Mouse (Mus musculus) adrenal gland, postnatal 10 days (tissue): ENCODE measurements around the gene Gm13212. TPM values are rescaled to one million over a fixed set of nuclear protein-coding genes. Genes with fewer than 3 reads are reported as not detected.
"Not testable (repeated sequence)": the region's sequence is repeated elsewhere in the genome, so short reads cannot be mapped to it uniquely, and the experiment has no call there.

Experiments used
- DNase-seq: peaks from one replicate; pipeline ENCODE4 v3.0.0; 2021; ENCODE audit warnings: mixed read lengths
- long read RNA-seq, 2 experiments: library from polyadenylated mRNA; stranded (forward); transcript quantifications; one replicate each; pipeline ENCODE4 v2.0.0; 2021
- total RNA-seq, 2 experiments: library from RNA; stranded (reverse); gene quantifications; 2 replicates each; pipeline ENCODE4 v1.2.3; 2021

Gm13212 gene
- total RNA-seq = 1 to 10 TPM; 2.2 to 3.4 TPM
- long read RNA-seq, experiment 1, partial matches to known transcripts = 0 of 8 reads
- long read RNA-seq, experiment 1, other reads (novel, unspliced or antisense) = 8 of 8 reads
- long read RNA-seq, experiment 2, partial matches to known transcripts = 0 of 9 reads
- long read RNA-seq, experiment 2, other reads (novel, unspliced or antisense) = 9 of 9 reads

DNA sequence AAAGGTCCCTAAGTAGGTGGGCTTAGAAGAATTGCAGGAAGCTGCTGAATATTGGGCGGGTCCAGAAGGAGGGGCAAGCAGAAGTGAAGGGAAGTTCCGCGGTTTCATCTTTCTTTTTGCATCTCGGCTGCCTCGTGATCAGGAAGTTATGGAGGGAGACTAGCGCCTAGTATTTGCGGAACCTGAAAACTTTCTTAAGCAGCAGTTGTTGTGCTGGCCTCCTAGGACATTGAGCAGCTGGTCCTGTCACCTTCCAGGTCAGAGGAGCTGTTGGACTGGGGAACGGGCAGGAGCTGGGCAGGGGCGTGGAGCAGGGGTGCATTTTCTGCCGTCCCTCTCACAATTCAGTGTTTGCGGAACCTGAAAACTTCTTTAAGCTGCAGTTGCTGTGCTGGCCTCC lies at the start of gene Gm13212:
Gene Gm13212, plus strand, starts transcription at position 89 of the 400 bp plus-strand sequence.
- DNase-seq = peak; percentile 22

DNA sequence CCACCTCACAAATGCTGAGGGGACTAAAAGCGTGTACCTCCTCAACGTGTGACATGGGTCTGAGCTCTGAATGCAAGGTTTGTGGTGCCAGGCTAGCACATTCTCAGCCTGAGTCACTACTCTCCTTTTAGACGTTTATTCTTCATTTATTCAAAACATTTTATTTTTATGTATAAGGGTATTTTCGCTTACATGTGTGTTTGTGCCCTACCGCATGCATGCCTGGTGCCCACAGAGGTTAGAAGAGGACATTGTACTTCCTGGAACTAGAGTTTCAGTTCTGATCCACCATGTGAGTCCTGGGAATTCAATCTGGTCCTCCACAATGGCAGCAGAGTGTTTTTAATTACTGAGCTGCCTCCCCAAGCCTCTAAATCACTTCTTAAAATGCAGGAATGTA lies 41.1 kb upstream of the Gm13212 start:
- DNase-seq = not testable (repeated sequence)

DNA sequence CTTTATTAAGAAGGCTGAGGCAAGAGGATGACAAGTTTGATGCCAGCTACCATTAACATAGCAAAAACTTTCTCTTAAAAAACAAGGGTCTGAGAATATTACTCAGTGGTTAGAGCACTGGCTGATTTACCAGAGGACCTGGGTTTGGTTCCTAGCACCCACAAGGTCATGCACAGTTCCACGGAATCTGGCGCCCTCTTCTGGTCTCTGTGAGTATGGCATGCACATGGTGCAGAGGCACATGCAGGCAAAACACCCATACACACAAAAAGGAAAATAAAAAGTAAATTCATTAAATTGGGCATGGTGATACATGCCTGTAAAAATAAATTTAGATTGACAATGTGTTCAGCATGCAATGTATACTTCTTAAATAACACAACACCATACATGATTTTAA lies 39.9 kb upstream of the Gm13212 start:
- DNase-seq = not testable (repeated sequence)

DNA sequence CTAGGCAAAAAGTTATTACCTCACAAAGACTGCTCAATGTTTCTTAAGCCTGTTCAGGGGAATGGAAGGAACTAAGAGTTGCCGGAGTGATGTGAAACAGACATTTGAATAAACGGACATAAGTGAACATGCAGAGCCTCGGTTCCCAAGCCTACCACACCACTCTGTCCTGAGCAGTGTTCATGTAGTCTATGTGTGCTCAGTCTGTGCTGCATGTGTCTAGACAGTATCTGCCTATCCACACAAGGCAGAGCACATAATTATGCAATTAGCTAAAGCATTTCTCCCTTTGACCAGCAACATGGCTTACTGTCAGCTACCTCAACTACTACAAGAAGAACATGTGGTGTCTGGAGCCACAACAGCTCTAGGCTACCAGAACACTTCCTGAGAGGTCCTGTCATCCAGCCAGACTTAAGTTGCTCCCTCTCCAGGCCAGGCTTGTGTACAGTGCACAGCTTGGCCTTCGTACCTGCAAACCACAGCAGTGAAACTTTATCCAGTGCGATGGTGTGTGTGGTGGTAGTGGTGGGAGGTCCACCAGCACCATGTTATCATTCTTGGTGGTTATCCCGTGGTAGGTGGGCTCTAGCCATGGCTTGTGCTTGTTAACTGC lies 39.1 kb upstream of the Gm13212 start:
- not testable (repeated sequence) for DNase-seq

DNA sequence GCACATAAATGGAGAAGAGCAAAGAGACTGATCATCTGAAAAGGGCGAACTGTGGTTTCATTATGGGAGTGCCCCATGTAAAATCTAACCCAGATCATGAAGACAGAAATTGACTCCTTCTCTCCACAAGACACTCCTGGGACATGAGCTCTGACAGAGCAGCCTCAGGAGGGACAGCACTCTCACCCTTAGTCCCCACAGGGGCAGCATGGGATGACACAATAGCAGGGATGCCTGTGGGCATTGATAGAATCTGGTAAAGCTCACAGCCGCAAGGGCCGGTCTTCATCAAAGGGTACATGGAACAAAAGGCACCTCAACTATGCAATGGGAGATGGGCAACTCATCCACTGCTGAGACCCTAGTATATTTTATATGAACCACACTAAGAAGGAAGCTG lies 38.5 kb upstream of the Gm13212 start:
- not testable (repeated sequence) for DNase-seq

DNA sequence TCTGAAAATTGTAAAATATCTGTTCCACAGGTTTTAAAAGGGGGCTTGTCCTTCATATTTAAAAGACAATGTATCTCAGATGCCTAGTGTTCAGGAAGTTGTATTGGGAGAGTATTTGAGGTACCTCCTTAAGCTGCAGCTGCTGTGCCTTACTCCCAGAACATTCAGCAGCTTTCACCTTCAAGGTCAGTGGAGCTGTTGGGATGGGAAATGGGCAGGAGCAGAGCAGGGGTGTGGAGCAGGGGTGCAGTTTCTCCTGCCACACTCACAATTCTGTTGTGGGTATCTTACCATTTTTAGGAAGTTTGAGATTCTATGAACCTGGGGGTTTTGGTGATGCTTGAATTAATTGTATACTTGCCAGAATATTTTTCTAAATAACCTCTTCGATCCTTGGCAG lies 28.3 kb upstream of the Gm13212 start:
- no peak for DNase-seq

DNA sequence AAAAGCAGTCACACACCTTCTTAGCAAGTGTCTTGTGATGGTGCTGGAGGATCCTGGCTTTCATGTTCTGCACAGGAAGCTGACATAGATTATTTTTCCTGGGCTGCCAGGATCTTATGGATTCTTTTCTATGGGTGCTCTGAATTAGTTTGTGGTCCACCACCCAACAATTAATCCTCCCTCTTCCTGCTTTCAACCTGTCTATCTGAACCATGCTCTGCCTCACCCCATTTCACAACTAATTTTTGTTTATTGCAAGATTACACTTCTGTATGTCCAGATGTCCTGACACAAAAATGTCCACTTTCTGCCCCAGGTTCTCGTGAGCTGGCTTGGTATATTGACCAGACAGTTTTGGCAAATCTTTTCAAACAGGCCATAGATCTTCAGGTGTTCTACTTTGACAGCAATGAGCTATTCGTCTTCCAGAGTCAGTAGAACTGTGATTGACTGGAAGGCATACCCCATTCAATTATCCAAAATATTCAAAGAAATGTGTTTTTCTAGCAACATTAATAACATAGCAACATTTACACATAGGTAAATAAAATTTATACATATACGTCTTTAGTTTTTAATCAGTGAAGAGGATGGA lies 25.4 kb upstream of the Gm13212 start:
- no peak for DNase-seq

DNA sequence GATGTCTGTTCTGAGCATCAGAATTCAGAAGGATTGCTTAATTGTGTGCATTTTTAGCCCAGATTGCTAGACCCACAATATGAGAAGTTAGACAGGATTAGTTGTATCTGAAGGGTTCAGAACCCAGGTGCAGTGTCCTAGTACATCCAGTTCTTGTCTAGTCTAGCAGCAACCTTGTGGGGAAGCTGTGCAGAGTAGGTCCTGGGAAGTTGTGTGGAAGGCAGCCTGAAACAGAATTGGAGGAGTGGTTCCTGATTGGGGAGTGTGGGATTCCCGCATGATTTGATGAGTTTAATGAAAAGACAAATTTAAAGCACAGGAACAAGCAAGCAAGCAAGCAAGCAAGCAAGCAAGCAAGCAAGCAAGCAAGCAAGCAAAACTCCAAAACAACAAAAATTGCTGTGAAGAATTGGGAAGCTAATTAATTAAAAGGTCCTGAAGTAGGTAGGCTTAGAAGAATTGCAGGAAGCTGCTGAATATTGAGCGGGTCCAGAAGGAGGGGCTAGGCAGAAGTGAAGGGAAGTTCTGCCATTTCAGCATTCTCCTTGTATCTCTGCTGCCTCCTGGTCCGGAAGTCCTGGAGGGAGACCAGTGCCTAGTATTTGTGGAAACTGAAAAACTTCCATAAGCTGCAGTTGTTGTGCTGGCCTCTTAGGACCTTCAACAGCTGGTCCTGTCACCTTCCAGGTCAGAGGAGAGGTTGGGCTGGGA lies 20.7 kb upstream of the Gm13212 start:
- no peak for DNase-seq

DNA sequence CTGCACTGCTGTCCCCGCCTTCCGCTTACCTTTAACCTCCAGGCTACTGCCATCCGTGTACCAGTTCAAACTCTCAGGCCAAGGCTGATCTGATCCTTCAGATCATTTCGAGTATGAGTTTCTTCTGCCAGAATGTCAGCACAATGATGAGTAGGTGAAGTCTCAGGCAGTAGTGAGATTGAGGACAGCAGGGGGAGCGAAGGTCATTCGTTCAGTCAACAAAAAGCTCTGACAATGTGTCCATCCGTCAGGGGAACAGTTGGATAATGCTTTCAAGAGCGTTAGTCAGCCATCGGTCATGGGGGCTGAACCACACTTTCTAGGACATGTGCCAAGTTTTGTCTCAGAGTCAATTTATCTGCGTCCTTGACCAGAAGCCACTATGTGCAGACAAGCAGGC lies 14.5 kb upstream of the Gm13212 start:
- not testable (repeated sequence) for DNase-seq

DNA sequence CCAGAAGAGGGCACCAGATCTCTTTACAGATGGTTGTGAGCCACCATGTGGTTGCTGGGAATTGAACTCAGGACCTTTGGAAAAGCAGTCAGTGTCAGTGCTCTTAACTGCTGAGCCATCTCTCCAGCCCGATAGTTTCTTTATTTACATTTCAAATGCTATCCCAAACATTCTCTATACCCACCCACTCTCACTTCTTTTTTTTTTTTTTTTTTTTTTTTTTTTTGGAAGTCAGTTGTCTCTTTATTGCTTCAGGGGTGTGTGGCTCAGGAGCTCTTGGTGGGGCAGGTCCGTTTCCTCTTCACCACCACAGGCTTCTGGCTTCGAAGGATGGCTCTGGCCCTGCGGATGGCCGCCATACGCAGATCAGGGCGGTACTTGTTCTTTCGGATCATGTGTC lies 8.3 kb upstream of the Gm13212 start:
- DNase-seq = not testable (repeated sequence)

DNA sequence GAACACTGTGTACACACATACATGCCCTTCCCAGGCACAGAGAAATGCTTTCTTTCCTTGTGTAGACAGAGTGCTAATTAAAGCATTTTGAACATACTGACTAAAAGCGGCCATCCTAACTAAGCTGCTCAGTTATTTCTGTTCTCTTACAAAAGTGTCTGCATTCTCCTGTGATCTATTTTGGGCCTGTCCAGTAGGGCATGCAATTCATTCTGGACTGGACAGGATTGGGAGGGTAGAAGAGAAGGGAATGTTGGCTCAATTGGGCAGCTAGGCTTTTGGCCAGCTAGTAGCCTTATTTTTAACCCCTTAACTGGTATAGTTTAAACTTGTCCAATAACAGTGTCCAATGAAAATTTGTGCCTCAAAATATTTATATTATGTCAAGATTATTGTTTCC lies 4.6 kb upstream of the Gm13212 start:
- not testable (repeated sequence) for DNase-seq

DNA sequence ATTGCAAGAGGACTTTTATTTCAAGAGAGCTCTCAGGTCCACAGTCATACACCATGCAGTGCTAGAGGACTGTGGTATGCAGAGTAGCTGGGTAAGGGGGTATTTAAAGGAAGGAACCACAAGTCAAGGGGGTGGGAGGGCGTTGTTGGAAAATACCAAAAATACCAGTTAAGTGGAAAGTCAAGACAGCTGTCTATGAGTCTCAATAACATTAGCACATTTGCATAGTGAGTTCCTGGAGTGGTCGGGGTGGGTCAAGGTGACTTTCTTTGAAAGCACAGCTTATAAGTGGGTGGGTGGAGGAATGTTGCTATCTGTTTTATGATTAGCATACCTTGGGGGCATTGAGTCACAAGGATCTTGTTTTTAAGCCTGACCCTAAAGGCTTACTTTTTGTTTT lies 1.1 kb downstream of the Gm13212 start:
- not testable (repeated sequence) for DNase-seq

DNA sequence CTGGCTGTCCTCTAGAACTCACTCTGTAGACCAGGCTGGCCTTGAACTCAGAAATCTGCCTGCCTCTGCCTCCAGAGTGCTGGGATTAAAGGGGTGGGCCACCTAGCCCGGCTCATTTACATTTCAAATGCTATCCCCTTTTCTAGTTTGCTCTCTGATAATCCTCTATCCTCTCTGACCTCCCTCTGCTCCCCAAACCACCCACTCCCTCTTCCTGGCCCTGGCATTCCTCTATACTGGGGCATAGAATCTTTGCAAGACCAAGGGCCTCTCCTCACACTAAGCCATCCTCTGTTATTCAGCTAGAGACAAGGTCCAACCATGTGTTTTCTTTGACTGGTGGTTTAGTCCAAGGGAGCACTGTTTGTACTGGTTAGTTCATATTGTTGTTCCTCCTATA lies 9.2 kb downstream of the Gm13212 start:
- DNase-seq = not testable (repeated sequence)

DNA sequence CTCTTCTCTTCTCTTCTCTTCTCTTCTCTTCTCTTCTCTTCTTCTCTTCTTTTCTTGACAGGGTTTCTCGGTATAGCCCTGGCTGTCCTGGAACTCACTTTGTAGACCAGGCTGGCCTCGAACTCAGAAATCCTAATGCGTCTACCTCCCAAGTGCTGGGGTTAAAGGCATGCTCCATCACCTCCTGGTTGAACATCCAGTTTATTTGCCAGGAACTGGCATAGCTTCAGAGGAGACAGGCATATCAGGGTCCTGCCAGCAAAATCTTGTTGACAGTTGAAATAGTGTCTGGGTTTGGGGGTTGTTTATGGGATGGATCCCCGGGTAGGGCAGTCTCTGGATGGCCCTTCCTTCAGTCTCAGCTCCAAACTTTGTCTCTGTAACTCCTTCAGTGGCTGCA lies 9.8 kb downstream of the Gm13212 start:
- DNase-seq = not testable (repeated sequence)

DNA sequence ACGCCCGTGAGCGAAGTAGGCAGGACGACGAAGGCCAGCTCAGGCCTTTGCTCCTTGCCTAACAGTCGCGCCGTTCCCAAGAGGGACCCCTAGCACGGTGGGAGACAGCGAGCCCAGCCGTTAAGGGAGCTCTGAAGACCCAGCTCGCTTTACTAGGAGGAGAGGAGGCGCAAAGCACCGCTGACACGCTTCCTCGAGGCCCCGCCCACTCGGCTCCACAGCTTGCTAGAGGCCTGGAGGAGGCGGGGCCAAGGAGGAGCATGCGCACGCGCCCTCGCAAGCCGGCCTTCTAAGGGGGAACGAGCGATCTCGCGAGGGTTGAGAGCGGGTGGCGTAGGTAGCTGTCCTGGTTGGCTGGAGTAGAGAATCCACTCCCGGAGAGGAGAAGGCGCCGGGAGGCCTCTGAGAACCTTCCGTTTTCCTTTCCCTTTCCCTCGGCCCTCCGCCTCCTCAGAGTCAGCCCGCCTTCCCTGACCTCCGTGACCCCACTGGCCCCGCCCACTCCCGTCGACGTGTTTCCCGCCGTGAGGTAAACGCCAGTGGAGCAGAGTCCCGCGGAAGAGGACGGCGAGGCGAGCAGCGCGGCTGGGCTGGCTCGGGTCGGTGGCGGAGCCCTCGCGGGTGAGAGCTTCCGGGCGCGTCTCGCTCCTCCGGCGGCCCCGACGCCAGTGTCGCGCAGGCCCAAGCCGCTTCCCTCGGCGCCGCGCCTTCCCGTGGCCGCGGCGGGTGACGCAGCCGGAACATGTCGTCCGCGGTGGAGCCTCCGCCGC lies 55.6 kb downstream of the Gm13212 start:
- peak; percentile 3 for DNase-seq

DNA sequence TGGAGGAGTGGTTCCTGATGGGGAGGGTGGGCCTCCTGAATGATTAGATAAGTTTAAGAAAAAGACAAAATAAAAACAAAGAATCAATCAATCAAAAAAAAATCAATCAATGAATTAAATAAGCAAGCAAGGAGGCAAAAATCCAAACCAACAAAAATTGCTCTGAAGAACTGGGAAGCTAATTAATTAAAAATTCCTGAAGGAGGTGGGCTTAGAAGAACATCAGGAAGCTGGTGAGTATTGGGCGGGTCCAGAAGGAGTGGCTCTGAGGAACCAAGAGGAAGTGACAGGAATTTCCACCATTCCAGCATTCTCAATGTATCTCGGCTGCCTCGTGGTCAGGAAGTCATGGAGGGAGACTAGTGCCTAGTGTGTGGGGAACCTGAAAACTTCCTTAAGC lies 85.4 kb downstream of the Gm13212 start, which contains the start of gene Zfp980:
Gene Zfp980, plus strand, starts transcription at position 301 of the 400 bp plus-strand sequence.
- not testable (repeated sequence) for DNase-seq

DNA sequence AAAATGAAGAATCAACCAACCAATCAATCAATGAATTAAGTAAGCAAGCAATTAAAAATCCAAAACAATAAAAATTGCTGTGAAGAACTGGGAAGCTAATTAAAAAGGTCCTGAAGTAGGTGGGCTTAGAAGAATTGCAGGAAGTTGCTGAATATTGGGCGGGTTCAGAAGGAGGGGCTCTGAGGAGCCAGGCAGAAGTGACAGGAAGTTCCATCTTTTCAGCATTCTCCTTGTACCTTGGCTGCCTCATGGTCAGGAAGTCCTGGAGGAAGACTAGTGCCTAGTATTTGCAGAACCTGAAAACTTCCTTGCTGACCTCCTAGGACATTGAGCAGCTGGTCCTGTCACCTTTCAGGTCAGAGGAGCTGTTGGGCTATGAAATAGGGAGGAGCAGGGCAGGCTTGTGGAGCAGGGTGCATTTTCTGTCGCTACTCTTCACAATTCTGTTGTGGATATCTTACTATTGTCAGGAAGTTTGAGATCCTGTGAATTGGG lies 89.4 kb downstream of the Gm13212 start:
- not testable (repeated sequence) for DNase-seq

Other genes with a start within 250 kb of the Gm13212 start
- gene Zfp990, start 74.4 kb upstream of the Gm13212 start, total RNA-seq = 1 to 10 TPM in 1 of 2 experiments, under 1 TPM in 1; 0.54 to 1.5 TPM
- under 1 TPM; 0.36 to 0.61 TPM for gene Zfp980, start 85.5 kb downstream of the Gm13212 start, total RNA-seq